Mouse (Mus musculus) liver, embryonic 12.5 days (tissue): ENCODE results near the gene Orai1. TPM values are rescaled to one million over a fixed set of nuclear protein-coding genes. Genes with fewer than 3 reads are reported as not detected.
"Not testable (repeated sequence)": the region's sequence is repeated elsewhere in the genome, so short reads cannot be mapped to it uniquely, and the experiment has no call there.

Experiments
- ATAC-seq: fragments of 200-750 bp; cut with Nextera tagmentation; 2 replicates; pipeline ENCODE4 v1.8.0; 2017; ENCODE audit warnings: moderate number of reproducible peaks, mild to moderate bottlenecking, moderate library complexity
- H3K27ac ChIP-seq: fragments of 300-500 bp; sonication (generic); 2 replicates; pipeline ENCODE4 v1.5.1; 2016; ENCODE audit warnings: mild to moderate bottlenecking
- H3K27me3 ChIP-seq: fragments of 300-500 bp; sonication (generic); replicated peaks from 2 replicates; pipeline ENCODE4 v1.6.1; 2016; ENCODE audit warnings: mild to moderate bottlenecking, moderate library complexity
- H3K36me3 ChIP-seq: fragments of 300-500 bp; sonication (generic); 2 replicates; pipeline ENCODE4 v1.6.1; 2016; ENCODE audit warnings: mild to moderate bottlenecking, moderate library complexity
- H3K4me1 ChIP-seq: fragments of 300-500 bp; sonication (generic); 2 replicates; pipeline ENCODE4 v1.6.1; 2016
- H3K4me2 ChIP-seq: fragments of 300-500 bp; sonication (generic); 2 replicates; pipeline ENCODE4 v1.6.1; 2016; ENCODE audit warnings: mild to moderate bottlenecking, moderate library complexity
- H3K4me3 ChIP-seq: fragments of 300-500 bp; sonication (generic); 2 replicates; pipeline ENCODE4 v1.5.1; 2016; ENCODE audit warnings: mild to moderate bottlenecking, moderate library complexity
- H3K9ac ChIP-seq: fragments of 300-500 bp; sonication (generic); 2 replicates; pipeline ENCODE4 v1.6.1; 2016; ENCODE audit warnings: mild to moderate bottlenecking, moderate library complexity
- H3K9me3 ChIP-seq: fragments of 300-500 bp; sonication (generic); replicated peaks from 2 replicates; pipeline ENCODE4 v1.6.1; 2016; ENCODE audit warnings: mild to moderate bottlenecking, moderate library complexity
- whole genome bisulfite sequencing: fragments of 180-500 bp; shearing (Covaris S2); methylation state at CpG from one replicate; pipeline ENCODE4 v1.1.7; 2016; ENCODE audit not compliant: insufficient replicate concordance; 5-methylcytosine and 5-hydroxymethylcytosine counted together
- polyA plus RNA-seq: library from polyadenylated mRNA; unstranded; fragments of >200 nt; fragmentation: Nextera tagmentation; extraction: Ambion mirVana; gene quantifications from 2 replicates; pipeline ENCODE4 v1.2.1, GENCODE M21; 2016

The Orai1 gene
- polyA plus RNA-seq, 1 experiment from 2014 or later: 11.6 TPM

DNA sequence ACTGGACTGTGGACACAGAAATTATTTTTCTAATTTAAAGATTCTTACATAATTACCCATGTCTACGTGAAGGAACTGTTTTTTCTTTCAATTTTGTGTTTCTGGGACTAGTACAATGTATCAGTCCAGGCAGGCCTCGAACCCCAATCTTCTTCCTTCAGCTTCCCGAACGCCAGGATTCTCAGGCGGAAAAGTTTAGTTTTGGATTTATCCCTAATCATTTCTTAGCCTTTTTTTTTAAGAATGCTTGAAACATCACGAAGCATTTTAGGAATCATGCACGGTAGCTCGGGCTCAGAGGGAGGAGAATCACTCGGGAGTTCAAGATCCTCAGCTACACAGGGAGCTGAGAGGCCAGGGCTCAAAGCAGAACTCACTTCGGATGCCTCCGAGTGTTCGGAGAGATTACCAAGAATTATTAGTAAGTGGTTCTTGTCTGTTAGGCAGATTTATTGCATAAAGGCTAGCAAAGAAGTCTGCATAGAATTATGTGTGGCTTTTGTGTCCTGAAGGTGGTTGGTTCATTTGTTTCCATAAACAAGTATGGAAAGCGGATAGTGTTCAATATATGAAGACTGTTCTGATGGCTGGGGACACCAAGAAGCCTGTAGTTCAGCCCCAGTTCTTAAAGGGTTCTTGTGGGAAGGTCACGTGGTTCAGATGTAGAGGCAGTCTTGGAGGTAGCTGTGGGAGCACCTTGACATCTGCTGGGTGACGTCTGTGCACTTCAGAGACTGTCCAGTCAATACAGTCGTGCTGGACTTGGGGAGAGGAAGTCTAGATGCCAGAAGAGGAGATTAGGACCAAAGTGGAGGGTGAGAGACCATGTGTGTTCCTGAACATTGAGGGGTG is 43.6 kb downstream of the Orai1 start:
- Histone ChIP-seq H3K4me1 (peaks cover 23% of the 10 kb centered on the region), H3K27ac (peak overlapping the region; percentile 82), H3K36me3 (no peaks in the 10 kb centered on the region), H3K27me3 (no peaks in the 10 kb centered on the region), H3K9me3 (no peaks in the 10 kb centered on the region), H3K9ac (peak overlapping the region; percentile 75), H3K4me2 (peak overlapping the region; percentile 74), H3K4me3 (peak overlapping the region; percentile 63)
- WGBS: 23% methylated on average over 16 of the region's 16 CpGs
- no peak for ATAC-seq

DNA sequence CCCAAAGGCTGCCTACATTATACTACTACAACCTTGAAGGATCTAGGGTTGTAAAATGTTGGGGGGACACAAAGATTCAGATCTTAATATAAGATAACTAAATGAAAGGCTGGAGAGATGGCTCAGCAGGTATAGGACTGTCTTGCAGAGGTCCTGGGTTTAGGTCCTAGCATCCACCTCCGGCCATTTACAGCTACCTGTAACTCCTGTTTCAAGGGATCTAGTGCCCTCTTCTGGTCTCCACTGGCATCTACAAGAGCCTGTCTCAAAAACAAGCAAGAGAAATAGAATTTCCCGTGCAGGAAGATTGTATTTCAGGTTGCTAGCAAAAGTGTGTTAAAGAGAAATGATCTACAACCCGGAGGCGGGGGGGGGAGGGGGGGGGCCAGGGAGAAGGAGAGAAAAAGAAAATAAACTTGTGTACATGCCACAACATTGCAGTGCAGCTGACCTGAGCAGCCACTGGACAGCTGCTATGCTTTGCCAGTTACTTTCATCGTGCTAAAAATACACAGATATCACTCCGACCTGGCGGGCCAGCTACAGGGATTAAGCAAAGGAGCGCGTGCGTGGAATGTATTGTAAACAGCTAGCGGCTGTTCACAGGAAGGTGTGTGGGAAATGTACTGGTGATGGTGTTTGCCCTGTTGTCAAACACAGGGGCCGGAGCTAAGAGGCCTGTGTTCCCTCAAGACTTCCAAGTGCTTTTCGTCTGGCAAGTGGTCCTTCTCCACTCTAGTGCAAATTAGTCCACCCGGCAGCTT is 45.1 kb downstream of the Orai1 start:
- Histone ChIP-seq H3K9me3 (no peaks in the 10 kb centered on the region), H3K36me3 (no peaks in the 10 kb centered on the region), H3K4me3 (no peak overlapping the region), H3K4me1 (peaks cover 26% of the 10 kb centered on the region), H3K27ac (no peak overlapping the region; the same call in 1 of the 2 replicates), H3K27me3 (no peaks in the 10 kb centered on the region), H3K4me2 (peak overlapping the region; percentile 27; the same call in 1 of the 2 replicates), H3K9ac (peak overlapping the region; percentile 39; the same call in 1 of the 2 replicates)
- WGBS: 41% methylated on average over 14 of the region's 14 CpGs
- ATAC-seq: no peak

DNA sequence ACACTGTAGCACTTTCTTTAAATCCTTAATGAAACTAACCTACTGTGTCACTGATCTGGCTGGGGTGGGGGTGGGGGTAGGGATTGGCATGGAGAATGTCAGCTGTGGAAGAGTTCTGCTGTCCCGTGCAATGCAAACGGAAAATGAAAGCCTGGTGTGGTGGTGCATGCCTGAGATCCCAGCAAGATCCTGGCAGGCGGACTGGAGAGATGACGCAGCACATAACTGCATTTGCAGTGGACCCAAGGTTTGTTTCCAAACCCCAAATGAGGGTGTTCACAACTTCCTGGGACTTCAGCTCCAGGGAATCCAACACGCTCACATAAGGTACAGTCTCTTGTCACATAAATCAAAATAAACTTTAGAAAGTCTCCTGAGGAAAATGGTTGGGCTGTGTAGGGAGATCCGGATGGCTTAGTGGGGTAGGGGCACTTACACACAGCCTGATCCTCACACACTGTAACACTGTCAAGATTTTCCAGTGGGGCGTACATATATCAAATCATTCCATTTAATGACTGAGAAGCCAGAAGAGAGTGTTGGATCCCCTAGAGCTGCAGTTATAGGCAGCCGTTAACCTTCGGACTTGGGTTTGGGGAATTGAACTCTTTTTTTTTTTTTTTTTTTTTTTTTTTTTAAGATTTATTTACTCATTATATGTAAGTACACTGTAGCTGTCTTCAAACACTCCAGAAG is 46.0 kb downstream of the Orai1 start:
- ATAC-seq: no peak
- 77% methylated on average over 9 of the region's 9 CpGs for WGBS
- no peak overlapping the region for H3K4me2 ChIP-seq

DNA sequence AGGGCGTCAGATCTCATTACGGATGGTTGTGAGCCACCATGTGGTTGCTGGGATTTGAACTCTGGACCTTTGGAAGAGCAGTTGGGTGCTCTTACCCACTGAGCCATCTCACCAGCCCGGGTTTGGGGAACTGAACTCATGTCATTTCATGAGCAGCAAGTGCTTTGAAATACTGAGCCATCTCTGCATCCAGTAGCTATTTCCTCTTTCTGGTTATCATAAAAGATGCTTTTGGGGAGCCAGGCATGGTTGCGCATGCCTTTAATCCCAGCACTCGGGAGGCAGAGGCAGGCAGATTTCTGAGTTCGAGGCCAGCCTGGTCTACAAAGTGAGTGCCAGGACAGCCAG is 46.5 kb downstream of the Orai1 start:
- not testable (repeated sequence) for H3K27ac ChIP-seq, ATAC-seq, H3K36me3 ChIP-seq, H3K27me3 ChIP-seq, H3K9me3 ChIP-seq, H3K4me2 ChIP-seq, H3K9ac ChIP-seq, H3K4me3 ChIP-seq
- 64% methylated on average over 6 of the region's 6 CpGs for WGBS
- H3K4me1 ChIP-seq: peaks cover 26% of the 10 kb centered on the region

More for the DNA sequence above, 46.0 kb downstream of the Orai1 start:
- H3K9me3 ChIP-seq: no peaks in the 10 kb centered on the region
- no peaks in the 10 kb centered on the region for H3K36me3 ChIP-seq
- no peak overlapping the region; the same call in 1 of the 2 replicates for H3K27ac ChIP-seq
- H3K4me1 ChIP-seq: peaks cover 26% of the 10 kb centered on the region
- H3K27me3 ChIP-seq: no peaks in the 10 kb centered on the region
- H3K4me3 ChIP-seq: no peak overlapping the region
- H3K9ac ChIP-seq: no peak overlapping the region

DNA sequence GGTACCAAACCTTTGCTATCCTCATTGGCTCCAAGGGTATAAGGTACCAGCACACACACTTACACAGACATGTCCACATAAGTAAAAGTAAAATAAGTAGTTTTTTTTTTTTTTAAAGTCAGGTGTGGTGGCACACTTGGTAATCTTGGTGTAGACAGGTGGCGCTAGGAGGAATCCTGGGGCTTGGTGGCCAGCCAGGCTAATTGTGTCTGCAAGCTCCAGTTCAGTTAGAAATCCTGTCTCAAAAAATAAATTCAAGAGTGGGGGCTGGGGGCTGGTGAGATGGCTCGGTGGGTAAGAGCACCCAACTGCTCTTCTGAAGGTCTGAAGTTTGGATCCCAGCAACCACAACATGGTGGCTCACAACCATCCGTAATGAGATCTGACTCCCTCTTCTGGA is 48.3 kb downstream of the Orai1 start:
- H3K4me2 ChIP-seq: no peak overlapping the region
- no peaks in the 10 kb centered on the region for H3K9me3 ChIP-seq
- H3K36me3 ChIP-seq: no peaks in the 10 kb centered on the region
- 88% methylated on average over 3 of the region's 3 CpGs for WGBS
- ATAC-seq: no peak
- no peak overlapping the region for H3K4me3 ChIP-seq
- H3K9ac ChIP-seq: no peak overlapping the region
- H3K4me1 ChIP-seq: peaks cover 27% of the 10 kb centered on the region
- H3K27ac ChIP-seq: no peak overlapping the region
- H3K27me3 ChIP-seq: no peaks in the 10 kb centered on the region

DNA sequence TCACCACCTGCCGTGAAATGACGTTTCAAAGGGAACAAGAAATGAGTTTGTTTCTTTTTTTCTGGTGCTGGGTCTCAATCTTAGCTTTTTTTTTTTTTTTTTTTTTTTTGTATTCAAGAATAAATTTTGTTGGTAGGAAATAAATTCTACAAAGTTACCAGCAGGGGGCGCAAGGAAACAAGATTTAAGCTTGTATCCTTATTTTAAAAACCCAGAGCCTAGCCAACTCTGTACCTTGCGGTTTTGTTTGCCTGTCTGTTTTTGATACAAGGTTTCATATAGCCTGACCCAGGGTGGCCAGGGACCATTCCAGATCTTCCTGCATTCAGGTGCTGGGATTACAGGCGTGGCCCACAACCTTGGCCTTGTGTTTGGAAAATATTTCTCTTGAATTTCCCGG is 49.3 kb downstream of the Orai1 start:
- no peak for ATAC-seq
- H3K4me1 ChIP-seq: peaks cover 17% of the 10 kb centered on the region
- no peak overlapping the region for H3K4me2 ChIP-seq
- no peak overlapping the region; the same call in 1 of the 2 replicates for H3K27ac ChIP-seq
- no peak overlapping the region for H3K4me3 ChIP-seq
- H3K27me3 ChIP-seq: no peaks in the 10 kb centered on the region
- H3K9me3 ChIP-seq: no peaks in the 10 kb centered on the region
- H3K36me3 ChIP-seq: no peaks in the 10 kb centered on the region
- WGBS: 31% methylated on average over 6 of the region's 6 CpGs
- no peak overlapping the region for H3K9ac ChIP-seq

DNA sequence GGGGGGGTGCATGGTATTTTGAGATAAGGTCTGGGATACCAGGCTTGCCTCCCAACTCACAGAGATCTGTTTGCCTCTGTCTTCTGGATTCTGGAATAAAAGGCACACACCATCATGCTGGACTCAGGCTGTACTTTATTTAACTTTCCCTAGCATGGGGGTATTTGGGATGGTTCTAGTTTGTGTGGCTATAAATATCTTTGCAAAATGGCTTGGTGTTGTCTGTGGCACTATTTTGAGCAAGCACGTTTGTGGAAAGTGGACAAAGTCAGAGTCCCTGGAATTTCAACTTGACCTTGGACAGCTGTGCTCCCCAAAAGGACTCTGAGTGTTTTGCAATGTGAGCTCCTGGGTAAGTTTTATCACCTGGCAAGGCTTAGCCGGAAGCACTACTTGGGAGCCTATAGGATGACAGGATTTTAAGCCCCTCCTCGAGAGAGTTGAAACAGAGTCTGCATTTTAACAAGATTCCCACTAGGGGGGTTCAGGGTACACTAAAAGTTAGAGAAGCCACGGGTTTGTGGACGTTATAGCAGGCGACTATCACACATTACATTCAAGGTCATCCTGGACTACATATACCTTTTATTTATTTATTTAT is 52.6 kb downstream of the Orai1 start:
- Histone ChIP-seq H3K27ac (peak overlapping the region; percentile 53), H3K4me3 (no peak overlapping the region), H3K9ac (no peak overlapping the region; the same call in 1 of the 2 replicates), H3K27me3 (no peaks in the 10 kb centered on the region), H3K4me2 (peak overlapping the region; percentile 14; the same call in 1 of the 2 replicates), H3K4me1 (peaks cover 9% of the 10 kb centered on the region), H3K36me3 (no peaks in the 10 kb centered on the region), H3K9me3 (no peaks in the 10 kb centered on the region)
- 16% methylated on average over 6 of the region's 6 CpGs for WGBS
- ATAC-seq: peak; percentile 79

DNA sequence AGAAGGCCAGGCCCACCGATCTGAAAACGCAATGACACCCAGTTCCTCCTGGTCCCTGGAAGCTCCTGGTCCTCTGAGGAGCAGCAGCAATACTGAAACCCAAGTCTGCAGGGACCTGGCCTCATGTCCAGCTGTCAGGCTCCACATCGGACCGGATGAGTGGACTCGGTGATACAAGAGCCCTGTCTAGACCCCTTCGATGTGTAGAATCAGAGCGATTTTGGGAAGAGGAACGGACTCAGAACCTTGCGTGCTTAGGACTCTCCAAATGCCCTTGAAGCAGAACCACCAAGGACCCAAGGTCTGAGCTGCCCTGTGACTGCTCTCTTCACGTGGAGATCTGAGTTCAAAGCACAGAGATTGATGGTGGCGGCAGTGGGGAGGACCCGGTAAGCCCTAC is 53.2 kb downstream of the Orai1 start, which contains the start of gene Tmem120b:
Tmem120b (plus strand) TSS at position 301 of the 400 bp plus-strand sequence.
- no peak for ATAC-seq
- Histone ChIP-seq H3K36me3 (no peaks in the 10 kb centered on the region), H3K9ac (no peak within 1 kb of the TSS; the same call in 1 of the 2 replicates), H3K27ac (peak within 1 kb of the TSS; percentile 53), H3K4me3 (no peak within 1 kb of the TSS), H3K4me1 (peaks cover 9% of the 10 kb centered on the region), H3K4me2 (peak within 1 kb of the TSS; percentile 14; the same call in 1 of the 2 replicates), H3K27me3 (no peaks in the 10 kb centered on the region), H3K9me3 (no peaks in the 10 kb centered on the region)
- WGBS: 83% methylated on average over 12 of the region's 12 CpGs

DNA sequence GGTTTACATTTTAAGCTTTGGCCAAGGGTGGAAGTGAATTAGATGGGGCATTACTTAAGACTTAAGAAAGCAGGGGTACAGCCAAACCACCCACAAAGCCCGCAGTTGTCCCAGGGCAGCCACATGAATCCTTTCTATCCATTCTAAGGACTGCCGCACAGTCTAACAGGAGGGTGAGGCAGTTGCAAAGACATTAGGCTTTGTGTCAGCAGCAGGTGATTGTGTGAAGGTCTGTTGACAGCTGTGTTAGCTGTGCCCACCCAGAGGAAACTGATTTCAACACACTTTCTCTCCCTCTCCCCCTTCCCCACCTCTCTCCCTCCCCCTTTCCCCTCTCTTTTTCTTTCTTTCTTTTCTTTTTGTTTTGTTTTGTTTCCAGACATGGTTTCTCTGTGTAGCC is 53.8 kb downstream of the Orai1 start:
- H3K9ac ChIP-seq: no peak overlapping the region
- no peak for ATAC-seq
- H3K36me3 ChIP-seq: no peaks in the 10 kb centered on the region
- H3K27me3 ChIP-seq: no peaks in the 10 kb centered on the region
- H3K27ac ChIP-seq: no peak overlapping the region
- 95% methylated on average over 2 of the region's 2 CpGs for WGBS
- H3K4me1 ChIP-seq: peaks cover 9% of the 10 kb centered on the region
- H3K4me2 ChIP-seq: no peak overlapping the region
- H3K9me3 ChIP-seq: no peaks in the 10 kb centered on the region
- H3K4me3 ChIP-seq: no peak overlapping the region

DNA sequence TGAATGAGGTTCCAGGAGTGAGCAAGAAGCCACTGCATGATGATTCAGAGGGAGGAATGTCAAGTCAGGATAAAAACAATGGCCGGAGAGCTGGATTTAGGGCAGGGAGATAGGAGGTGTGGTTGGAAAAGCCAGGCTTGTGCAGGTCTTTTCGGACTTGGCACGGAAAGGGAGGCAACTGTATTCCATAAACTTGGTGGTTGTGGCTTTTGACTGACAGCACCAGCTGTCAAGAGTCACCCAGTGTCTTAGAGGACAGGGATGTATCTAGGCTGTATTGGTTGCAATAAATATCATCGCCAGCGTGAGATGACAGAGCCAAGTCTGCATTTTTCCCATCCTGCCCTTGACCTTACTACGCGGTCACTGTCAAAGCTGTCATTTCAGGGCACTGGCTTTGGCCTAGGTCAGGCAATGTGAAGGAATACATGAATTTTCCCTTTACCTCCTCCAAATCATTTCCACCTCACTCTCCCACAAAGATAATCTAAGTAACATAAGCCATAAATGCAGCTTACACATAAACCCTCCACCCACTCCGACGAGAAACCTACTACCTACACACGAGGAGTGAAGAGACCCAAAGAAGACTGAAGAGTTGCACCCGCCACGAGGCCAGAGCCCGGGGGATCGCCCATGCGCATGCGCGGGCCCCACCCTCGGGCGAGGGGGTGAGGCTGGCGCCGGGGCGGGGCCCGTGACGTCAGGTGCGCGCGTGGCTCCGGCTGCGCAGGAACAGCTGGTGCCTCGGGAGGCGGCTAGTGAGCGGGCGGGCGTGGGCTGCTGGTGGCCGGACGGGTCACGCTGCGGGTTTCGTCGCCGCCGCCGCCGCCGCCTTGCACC is 60.9 kb downstream of the Orai1 start:
- H3K9ac ChIP-seq: peak overlapping the region; percentile 95
- H3K9me3 ChIP-seq: peaks cover 8% of the 10 kb centered on the region; the same call in 1 of the 2 replicates
- peaks cover 51% of the 10 kb centered on the region for H3K4me1 ChIP-seq
- ATAC-seq: peak; percentile 89
- H3K4me3 ChIP-seq: peak overlapping the region; percentile 93
- no peaks in the 10 kb centered on the region for H3K27me3 ChIP-seq
- H3K36me3 ChIP-seq: peaks cover 13% of the 10 kb centered on the region
- H3K27ac ChIP-seq: peak overlapping the region; percentile 94
- WGBS: 6% methylated on average over 45 of the region's 45 CpGs
- peak overlapping the region; percentile 96 for H3K4me2 ChIP-seq
